ENCODE assay signal across 8 mouse cellular contexts in genomic region chr10:95898471-95899154, GRCm38 (mm10). TPM values are rescaled to one million over a fixed set of nuclear protein-coding genes. Genes with fewer than 3 reads are reported as not detected.
DNase-seq lines count a peak whose midpoint lies in the region; ATAC-seq and TF ChIP-seq lines count a peak whose summit lies in the region.
"Had no signal": no experiment of that assay in that cellular context is flagged by ENCODE, and none has a peak within 500 bp of the region (broad histone marks: within the 10 kb centered on the region; RNA-seq: fewer than 3 reads in every experiment).

No protein-coding gene starts in this region.

- TF ChIP-seq CTCF in heart, postnatal 0 days (IDR thresholded peaks at IDR 0.05; ENCODE audit: low read depth), result peak; percentile 92

- peak; percentile 27 for DNase-seq in kidney, adult 11 months
- peak; percentile 22 for DNase-seq in Muller cell, postnatal 12 days (ENCODE audit: inconsistent ontology term)
- peak; percentile 58 for DNase-seq in heart, postnatal 0 days (ENCODE audit: low spot score)
- peak; percentile 38 to 56 for DNase-seq in left cerebral cortex, postnatal 14 days (ENCODE audit: low spot score in 2 of 2)
- DNase-seq in skeletal muscle tissue, adult 2 months (ENCODE audit: low read depth, low spot score), result peak; percentile 36

- H3K9ac ChIP-seq in kidney, embryonic 15.5 days, result no peak overlapping the region
- no peak overlapping the region for H3K9ac ChIP-seq in heart, postnatal 0 days (replicated peaks; ENCODE audit: low read depth, low read length)
- H3K9ac ChIP-seq: neural tube, embryonic 12.5 days had no signal

- no peak overlapping the region for H3K4me3 ChIP-seq in kidney, embryonic 15.5 days (replicated peaks)
- H3K4me3 ChIP-seq in heart, postnatal 0 days (ENCODE audit: low read depth, low read length), result no peak overlapping the region
- H3K4me3 ChIP-seq: neural tube, embryonic 12.5 days had no signal

- TF ChIP-seq EP300 in heart, postnatal 0 days (IDR thresholded peaks at IDR 0.05; ENCODE audit: low read depth), result no peak

- H3K4me1 ChIP-seq in kidney, embryonic 15.5 days, result 0 out of 2 replicates have a peak, but pooled peaks cover 9% of the 10 kb centered on the region
- H3K4me1 ChIP-seq in heart, postnatal 0 days (ENCODE audit: control insufficient read depth, insufficient read depth), result peaks cover 5% of the 10 kb centered on the region; the same call in 1 of the 2 replicates
- H3K4me1 ChIP-seq: neural tube, embryonic 12.5 days had no signal

- 65% methylated on average over 5 of the region's 5 CpGs for WGBS in kidney, embryonic 15.5 days
- 53% methylated on average over 5 of the region's 5 CpGs for WGBS in heart, postnatal 0 days

- H3K4me2 ChIP-seq in kidney, embryonic 15.5 days, result no peak overlapping the region
- no peak overlapping the region for H3K4me2 ChIP-seq in heart, postnatal 0 days (ENCODE audit: low read depth, low read length)
- H3K4me2 ChIP-seq: neural tube, embryonic 12.5 days had no signal

- ATAC-seq in kidney, embryonic 15.5 days (replicated peaks; ENCODE audit: low FRiP score), result no peak
- peak; percentile 56 for ATAC-seq in CD4-positive, CD25-positive, alpha-beta regulatory T cell, adult 4 months
- ATAC-seq in heart, postnatal 0 days (ENCODE audit: insufficient read depth, low read depth), result 0 out of 2 replicates have a peak, but pooled peaks have one; percentile 55

- H3K27me3 ChIP-seq in kidney, embryonic 15.5 days, result no peaks in the 10 kb centered on the region
- no peaks in the 10 kb centered on the region for H3K27me3 ChIP-seq in heart, postnatal 0 days (ENCODE audit: control insufficient read depth, insufficient read depth, low read length)
- H3K27me3 ChIP-seq: neural tube, embryonic 12.5 days had no signal

- no peaks in the 10 kb centered on the region for H3K9me3 ChIP-seq in kidney, embryonic 15.5 days (replicated peaks)
- no peaks in the 10 kb centered on the region for H3K9me3 ChIP-seq in heart, postnatal 0 days (replicated peaks; ENCODE audit: control insufficient read depth, low read length)
- H3K9me3 ChIP-seq: neural tube, embryonic 12.5 days had no signal

- no peak overlapping the region for H3K27ac ChIP-seq in kidney, embryonic 15.5 days
- H3K27ac ChIP-seq in heart, postnatal 0 days (ENCODE audit: low read depth), result no peak overlapping the region
- H3K27ac ChIP-seq: neural tube, embryonic 12.5 days had no signal

- H3K36me3 ChIP-seq in kidney, embryonic 15.5 days, result no peaks in the 10 kb centered on the region
- H3K36me3 ChIP-seq in heart, postnatal 0 days (replicated peaks; ENCODE audit: control insufficient read depth, insufficient read depth, low read length), result no peaks in the 10 kb centered on the region
- H3K36me3 ChIP-seq: neural tube, embryonic 12.5 days had no signal

- intact Hi-C loops in left cerebral cortex, postnatal 14 days (cut with DNase I), result loop anchor here (1.0 to 10.0 kb wide), 2 partner anchors 135 to 414 kb away; no protein-coding TSS in a partner anchor

RNA-seq across cellular contexts. Expression of gene Eea1, which starts 41.8 kb away (rescaled TPM):
- polyA plus RNA-seq in kidney, embryonic 15.5 days (2015; fragmentation: Nextera tagmentation; extraction: Ambion mirVana), result 17.3 and 18.1 TPM in 2 replicates
- 10 to 100 TPM; 18.7 to 24.7 TPM for polyA plus RNA-seq in CD4-positive, CD25-positive, alpha-beta regulatory T cell, adult 4 months (2017; shearing (Covaris generic))
- 10.8 and 13.3 TPM in 2 replicates for total RNA-seq in heart, postnatal 0 days (2014; rRNA removed; ENCODE audit: low replicate concordance)
- polyA plus RNA-seq in heart, postnatal 0 days (2015; fragmentation: Nextera tagmentation; extraction: Ambion mirVana), result 21.1 and 21.3 TPM in 2 replicates
- total RNA-seq in left cerebral cortex, postnatal 14 days (2021), result 10 to 100 TPM; 24.8 to 28.7 TPM

RNA-seq across cellular contexts. Expression of gene Gm33543, which starts 55.9 kb away (rescaled TPM):
- polyA plus RNA-seq in kidney, embryonic 15.5 days (2015; fragmentation: Nextera tagmentation; extraction: Ambion mirVana), result 0.09 and 0.18 TPM in 2 replicates
- not detected for polyA plus RNA-seq in CD4-positive, CD25-positive, alpha-beta regulatory T cell, adult 4 months (2017; shearing (Covaris generic))
- 0.58 TPM in 1 of 2 replicates, not detected in the other for total RNA-seq in heart, postnatal 0 days (2014; rRNA removed; ENCODE audit: low replicate concordance)
- 0.26 and 0.55 TPM in 2 replicates for polyA plus RNA-seq in heart, postnatal 0 days (2015; fragmentation: Nextera tagmentation; extraction: Ambion mirVana)
- total RNA-seq in left cerebral cortex, postnatal 14 days (2021), result not detected
- polyA plus RNA-seq: neural tube, embryonic 12.5 days had no signal
